Mouse (Mus musculus): ENCODE results near the gene Ctsd.

The Ctsd gene

DNA sequence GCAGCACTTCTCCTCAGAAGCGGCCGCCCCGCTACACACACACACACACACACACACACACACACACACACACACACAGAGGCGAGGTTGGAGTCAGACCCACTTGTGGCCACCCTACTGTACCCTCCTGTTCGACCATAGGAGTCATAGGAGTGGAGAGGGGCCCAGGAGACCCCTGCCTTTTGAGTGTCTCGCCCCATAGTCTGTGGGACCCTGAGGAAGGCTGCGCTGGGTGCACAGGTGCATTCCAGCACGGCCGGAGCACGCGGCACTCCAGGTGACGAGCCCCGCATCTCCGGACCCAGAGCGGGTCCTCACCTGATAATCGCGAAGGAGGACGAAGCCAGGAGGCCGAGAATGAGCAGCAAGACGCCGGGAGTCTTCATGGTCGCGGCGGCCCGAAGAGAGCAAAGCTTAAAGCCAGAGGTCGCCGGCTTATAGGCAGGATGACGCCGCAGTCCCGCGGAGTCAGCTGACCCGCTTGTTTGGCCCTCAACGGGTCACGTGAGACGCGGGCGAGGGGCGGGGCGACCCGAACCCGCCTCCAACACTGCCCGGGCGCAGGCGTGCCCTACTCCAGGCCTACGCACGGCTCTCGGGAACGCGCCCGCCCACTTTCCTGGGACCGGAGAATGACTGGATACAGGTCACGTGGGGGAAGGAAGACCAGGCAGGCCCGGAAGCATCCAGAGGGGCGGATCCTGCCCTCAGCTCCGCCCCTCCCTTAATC lies at the start of gene Ctsd:
Gene Ctsd (minus strand): TSS at position 620 of the 730 bp plus-strand sequence.
- peak; percentile 97 for DNase-seq (ENCODE audit: low read depth, low spot score)

DNA sequence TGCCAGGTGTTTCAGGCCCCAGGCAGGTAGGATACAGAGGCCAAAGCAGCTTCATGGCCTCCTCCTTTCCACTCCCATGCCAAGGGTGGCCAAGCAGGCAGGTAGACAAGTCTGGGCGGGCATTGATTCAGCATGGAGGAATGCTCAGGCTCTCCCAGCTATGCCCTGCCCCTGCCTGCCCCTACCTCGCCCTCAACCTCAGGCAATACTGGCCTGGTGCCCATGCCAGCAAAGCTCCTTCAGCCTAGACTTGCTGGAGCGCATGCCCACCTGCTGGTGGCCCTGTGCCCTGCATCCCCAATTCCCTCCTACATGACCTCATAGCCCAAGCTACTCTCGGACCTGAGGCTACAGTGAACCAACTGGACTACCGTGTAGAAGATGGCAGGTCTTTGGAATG lies 49.5 kb upstream of the Ctsd start:
- peak; percentile 16 for DNase-seq (ENCODE audit: low read depth, low spot score)

DNA sequence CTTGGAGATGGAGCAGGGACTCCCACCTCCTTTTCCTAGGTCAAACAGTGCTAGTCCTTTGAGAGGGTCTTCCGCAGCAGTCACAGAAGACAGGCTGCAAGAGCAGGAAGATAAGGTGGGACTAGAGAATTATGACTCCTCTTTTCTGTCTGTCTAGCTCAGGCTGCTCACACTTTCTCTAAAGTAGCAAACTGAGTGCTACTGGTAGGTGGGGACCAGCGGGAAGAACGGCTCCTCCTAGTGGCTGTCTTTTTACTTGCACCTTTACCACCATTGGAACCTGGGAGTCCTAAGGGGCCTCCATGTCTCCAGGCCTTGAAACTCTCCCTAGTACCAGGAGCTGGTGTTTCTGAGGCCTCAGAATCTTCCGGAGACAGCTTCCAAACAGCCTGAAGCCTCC lies 47.7 kb upstream of the Ctsd start:
- peak; percentile 69 for DNase-seq (ENCODE audit: low read depth, low spot score)

DNA sequence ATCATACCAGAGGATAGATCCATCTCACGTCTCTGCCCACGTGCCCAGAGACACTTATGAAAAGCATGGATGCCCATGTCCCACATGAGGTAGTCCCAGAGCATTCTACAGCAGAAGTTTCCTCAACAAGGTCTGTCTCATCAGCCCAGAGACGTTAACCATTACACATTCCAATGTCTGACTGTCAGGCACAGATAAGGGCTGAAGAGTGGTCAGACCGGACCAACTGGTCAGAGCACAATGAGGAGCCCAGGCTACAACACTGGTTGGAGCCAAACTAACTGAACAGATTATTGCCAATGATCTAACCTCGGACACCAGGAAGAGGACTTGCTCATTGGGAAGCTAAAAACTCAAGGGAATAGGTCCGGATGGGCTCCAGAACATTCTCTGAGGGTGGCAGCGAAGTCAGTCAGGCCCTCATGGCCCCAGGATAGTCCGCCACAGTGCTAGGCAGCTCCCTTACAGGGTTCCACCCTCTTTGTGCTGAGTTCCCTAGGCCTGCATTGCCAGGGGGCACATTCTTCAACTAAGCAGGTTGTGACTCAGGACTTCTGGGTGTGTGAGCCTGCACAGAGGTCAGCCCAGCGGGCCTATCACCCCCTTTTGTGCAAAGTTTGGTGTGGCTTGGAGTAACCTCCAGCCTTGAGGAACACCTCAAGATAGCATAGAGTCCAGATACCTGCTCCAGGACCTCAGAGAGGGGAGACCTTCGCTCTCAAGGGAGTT lies 46.5 kb upstream of the Ctsd start, which contains the start of gene Syt8:
Gene Syt8 (plus strand): TSS at position 714 of the 729 bp plus-strand sequence.
- DNase-seq (ENCODE audit: low read depth, low spot score) = no peak

DNA sequence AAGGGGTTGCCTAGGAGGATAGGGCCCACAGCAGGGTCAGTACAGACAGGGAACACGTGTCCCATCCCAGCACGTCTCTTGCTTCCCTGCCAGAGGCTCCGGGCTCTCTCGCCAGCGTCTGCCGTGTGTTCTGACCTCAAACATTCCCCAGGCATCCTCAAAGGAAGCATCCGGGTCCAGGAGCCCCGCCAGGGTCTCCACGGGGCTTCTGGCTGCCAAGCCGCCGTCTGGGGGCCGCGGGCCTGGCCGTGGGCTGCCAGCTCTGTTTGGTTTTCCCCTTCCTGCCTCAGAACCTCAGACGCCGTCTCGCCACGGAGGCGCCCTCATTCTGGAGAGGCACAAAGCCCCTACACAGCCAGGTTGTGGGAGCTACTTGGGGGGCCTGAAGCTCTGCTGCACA lies 45.8 kb upstream of the Ctsd start:
- DNase-seq (ENCODE audit: low read depth, low spot score) = no peak

DNA sequence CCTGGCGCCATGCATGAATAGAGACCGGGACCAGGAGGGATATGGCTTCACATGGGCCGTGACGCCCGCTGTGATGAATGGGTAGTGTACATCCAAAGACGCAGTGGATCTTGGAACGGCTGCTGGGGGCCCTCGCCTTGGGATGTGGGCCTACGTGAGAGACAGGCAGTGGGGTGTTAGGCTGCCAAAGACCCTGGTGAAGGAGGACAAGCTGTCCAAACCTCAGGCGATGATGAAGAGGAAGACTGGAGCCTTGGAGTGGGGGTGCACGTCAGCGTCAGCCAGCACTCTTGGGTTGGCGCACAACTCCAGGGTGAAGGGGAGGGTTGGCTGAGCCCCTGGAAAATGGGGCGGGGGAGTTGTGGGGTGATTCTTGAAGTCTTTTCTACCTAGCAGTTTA lies 43.3 kb upstream of the Ctsd start:
- no peak for DNase-seq (ENCODE audit: low read depth, low spot score)

DNA sequence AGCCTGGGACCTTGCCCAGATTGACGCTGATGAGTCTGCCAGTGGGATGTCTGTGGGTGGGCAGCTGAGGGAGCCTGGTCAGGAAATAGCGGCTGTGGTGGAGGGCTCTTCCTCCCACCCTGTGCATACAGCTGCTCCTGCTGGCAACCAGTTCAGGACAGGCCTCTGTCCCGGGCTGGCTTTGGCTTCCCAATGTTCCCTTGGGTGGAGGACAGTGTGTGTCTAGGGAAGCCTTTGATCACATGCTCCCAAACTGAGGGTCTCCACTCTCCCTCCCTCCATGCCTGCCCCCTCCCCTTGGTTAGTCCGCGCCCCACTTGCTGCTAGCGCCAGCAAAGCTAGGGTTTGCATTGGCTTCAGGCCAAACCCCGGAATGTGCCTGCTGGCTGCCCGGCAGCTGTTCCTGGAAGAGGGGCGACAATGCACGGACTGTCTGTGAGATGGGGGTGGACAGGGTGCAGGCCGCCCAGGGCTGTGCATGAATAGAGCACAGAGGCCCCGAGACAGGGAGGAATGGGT lies 42.4 kb upstream of the Ctsd start:
- no peak for DNase-seq (ENCODE audit: low read depth, low spot score)

DNA sequence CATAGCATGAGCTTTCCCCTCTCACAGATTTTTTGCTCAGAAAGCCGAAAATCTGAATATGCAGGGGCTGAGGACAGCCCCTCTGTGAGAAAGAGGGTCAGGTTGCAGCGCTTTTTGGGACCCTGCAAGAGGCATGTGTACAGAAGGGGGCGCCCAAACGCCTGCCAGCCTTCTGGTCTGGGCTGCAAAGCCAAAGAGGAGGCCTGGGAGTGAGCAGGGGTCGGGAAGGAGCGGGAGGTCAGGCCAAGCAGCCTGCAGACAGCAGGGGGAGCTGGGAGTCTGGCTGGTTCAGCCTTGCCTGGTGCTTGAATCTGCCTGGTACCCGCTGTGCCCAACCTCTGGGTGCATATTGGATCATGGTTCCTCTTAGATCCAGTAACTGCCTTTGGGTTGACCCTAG lies 40.4 kb upstream of the Ctsd start:
- DNase-seq (ENCODE audit: low read depth, low spot score) = peak; percentile 86

DNA sequence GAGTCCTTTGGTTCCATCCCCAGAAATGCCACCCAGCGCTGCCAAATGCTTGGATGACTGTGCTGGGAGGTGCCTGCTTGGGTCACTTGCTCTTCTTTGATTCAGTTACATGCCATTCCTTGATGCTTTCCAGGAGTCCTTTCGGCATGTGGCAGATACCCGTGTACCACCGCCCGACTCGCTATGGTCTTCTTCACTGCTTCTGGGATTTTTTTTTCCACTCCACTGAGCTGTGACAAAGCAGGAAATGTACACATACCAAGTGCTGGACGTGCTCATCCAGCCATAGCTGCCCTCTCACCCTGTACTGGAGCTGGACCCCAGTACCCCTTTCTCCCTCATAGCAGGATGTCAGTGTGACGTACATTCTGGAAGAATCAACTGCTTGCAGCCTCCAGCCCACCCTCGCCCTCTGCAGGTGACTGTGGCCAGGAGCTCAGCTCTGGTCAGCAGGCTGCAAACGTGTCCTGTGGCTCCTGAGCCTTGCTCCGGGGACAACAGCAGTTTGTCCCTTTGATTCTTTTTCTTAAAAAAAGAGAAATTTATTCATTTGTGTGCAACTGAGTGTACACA lies 37.9 kb upstream of the Ctsd start:
- no peak for DNase-seq (ENCODE audit: low read depth, low spot score)

DNA sequence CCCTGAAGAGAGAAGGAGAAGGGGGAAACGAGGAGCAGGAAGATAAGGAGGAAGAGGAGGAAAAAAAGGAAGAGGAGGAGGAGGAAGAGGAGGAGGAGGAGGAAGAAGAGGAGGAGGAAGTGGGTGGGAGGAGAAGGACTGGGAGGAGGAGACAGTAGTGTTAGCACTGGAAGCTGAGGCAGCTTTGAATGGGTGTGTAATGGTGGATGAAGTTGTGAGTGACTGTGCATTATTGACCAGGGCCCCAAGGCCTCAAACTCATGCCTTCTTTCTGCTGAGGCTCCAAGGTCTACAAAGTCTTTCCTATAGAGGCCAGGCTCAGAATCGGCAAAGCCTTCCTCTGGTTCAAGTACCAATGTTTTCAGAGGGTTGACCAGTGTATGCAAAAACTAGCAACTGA lies 34.0 kb upstream of the Ctsd start:
- no peak for DNase-seq (ENCODE audit: low read depth, low spot score)

DNA sequence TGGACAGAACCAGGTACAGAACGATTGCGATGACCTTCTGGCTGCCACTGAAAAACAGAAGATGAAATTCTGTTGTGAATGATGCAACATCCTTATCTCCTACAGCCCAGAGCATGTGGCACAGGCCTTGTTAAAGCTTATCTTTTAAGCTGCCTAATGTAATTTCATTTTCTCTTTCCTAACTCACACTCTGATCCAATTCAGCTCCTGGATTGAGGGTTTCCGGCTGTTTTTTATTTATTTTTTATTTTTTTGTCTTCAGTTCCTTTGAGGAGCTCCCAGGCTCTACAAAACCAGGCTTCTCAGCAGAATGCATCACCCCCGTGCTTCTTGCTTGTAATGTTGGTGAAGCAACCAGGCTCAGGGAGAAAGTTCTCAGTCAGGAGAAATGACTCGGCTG lies 32.0 kb upstream of the Ctsd start:
- DNase-seq (ENCODE audit: low read depth, low spot score) = no peak

DNA sequence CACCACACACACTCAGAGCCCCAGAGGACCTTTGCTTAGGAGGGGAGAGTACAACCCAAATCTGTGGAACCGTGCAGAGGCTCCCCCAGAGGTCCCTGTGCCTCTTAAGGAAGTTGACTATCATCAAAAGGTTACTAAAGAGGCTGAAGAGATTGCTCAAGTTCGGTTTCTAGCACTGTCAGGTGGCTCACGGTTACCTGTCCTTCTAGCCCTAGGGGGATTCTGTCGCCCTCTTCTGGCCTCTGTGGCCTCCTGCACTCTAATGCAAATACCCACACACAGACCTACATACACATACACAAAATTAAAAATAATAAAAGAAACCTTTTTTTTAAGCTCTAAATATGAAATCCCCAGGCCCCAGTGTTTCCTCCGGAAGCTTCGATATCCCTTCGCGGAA lies 30.8 kb upstream of the Ctsd start:
- no peak for DNase-seq (ENCODE audit: low read depth, low spot score)

DNA sequence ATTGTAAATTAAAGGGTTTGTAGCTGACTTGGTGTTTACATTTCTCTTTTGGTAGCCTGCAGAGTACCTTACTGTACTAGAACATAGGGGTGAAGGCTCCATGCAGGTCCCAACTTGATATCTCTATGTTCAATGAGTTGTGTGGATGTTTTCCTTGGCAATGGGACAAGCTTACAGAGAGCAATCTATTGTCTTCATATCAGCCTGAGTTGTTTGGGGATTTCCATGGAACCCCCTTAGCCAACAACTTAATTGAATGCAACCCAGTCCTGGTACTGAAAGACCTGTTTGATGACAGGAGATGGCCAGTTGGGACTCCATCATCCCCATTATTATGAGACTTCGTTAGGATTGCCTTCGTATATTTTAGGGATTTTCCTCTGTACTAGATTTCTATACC lies 30.2 kb upstream of the Ctsd start:
- no peak for DNase-seq (ENCODE audit: low read depth, low spot score)

DNA sequence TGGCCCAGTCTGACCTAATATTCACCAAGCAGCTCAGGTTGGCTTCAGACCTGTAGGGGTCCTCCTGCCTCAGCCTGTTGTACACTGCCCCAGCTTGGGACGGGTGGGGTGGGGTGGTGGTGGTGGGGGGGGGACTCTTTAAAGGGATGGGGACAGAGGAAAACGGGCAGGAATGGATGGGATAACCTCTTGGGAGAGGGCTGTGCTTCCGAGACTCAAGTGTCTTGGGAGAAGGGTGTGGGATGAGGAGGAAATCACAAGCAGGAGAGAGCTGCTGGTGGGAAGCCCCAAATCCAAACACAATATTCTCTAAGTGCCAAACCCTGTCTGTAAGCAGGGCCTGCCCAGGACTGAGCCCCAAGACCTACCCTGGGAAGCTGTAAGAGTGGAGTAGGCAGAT lies 28.4 kb upstream of the Ctsd start:
- DNase-seq (ENCODE audit: low read depth, low spot score) = no peak

DNA sequence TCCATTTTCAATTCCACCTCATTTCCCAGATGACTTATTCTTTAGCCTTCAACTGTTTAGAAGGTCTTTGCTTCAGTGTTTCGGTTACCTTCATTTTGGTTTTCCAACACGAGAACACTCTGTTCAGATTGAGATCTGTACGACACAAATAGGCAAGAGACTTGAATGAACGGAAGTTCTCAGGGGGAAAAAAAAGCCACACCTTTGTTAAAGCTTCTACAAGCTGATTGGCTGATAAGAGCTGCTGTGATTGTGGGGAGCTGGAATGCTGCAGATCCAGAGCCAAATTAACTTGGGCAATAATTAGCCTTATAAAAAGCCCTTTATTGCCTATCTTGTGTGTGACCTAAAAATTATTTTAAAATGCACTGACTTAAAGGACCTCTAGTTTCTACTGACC lies 27.5 kb upstream of the Ctsd start:
- no peak for DNase-seq (ENCODE audit: low read depth, low spot score)

DNA sequence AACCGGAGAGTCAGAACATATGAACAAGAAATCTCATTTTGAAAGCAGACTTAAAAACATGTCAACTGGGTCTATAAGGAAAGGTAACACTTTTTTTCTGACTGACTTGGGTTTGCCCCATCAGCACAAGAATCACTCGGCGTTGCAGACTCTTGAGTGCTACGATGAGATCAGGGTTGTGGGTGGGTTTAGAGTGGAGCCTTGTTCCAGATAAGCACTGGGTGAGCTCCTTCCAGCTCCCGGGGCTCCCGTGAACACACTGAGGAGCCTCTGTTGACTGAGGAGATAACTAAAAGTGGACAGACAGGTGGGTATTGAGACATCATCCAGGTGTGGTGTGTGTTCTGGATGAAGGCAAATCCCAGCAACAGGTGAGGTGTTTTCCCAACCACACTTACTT lies 25.4 kb upstream of the Ctsd start:
- DNase-seq (ENCODE audit: low read depth, low spot score) = no peak

DNA sequence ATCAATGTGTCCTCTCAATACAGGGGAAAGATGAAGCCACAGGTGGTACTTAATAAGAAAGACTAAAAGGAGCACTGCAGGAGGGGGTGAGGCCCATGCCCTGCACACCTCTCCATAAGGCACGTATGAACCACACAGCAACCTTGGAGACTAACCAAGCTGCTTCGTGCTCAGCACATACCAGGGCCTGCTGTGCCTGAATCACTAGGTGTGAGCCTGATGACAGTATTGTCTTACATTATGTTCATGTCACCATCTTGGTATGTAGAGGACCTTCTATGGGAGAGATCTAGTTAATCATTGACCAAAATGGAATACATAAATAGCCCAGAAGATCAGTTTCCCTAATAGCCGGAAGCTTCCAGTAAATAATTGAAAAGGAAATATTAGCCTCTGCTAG lies 21.8 kb upstream of the Ctsd start:
- no peak for DNase-seq (ENCODE audit: low read depth, low spot score)

DNA sequence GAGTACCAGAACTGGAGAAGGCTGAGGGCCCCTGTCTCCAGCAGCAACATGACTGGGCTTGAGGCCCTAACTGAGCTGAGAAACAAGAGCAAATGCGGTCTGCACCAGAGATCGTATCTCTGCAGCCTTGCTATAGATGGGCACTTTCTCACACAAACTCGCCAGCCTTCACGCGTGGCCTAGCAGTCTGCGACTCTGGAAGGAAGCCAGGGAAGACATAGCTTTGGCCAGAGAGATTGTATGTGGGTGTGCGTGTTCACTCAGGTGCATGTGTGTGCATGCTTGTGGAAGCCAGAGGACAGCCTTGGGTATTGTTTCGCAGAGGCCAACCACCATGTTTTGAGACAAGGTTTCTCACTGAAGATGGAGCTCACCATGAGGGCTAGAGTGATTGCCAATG lies 20.8 kb upstream of the Ctsd start:
- no peak for DNase-seq (ENCODE audit: low read depth, low spot score)

DNA sequence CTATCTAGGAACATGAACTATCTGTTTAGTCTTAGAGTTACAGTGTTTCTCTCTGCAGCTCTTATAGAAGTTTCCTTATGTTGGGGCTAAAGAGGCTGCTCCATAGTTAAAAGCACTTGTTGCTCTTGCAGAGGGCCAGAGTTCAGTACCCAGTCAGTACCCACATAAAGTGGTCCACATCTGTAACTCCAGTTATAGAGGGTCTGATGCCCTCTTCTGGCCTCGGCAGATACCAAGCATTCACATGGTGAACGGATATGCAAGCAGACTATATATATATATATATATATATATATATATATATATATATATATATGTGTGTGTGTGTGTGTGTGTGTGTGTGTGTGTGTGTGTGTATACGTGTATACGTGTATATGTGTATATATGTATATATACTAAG lies 20.1 kb upstream of the Ctsd start:
- no peak for DNase-seq (ENCODE audit: low read depth, low spot score)

DNA sequence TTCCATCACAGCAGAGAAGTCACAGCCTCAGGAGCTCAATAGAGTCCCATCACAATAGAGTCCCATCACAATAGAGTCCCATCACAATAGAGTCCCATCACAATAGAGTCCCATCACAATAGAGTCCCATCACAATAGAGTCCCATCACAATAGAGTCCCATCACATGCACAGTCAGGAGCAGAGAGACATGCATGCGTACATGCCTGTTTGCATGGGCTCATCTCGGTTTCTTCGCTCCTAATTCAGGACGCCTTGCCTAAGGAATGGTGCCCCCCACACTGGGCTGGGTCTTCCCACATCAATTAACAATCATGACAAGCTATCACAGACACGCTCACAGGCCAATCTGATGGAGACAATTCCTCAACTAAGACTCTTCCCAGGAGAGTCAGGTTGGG lies 17.3 kb upstream of the Ctsd start:
- DNase-seq (ENCODE audit: low read depth, low spot score) = peak; percentile 86

DNA sequence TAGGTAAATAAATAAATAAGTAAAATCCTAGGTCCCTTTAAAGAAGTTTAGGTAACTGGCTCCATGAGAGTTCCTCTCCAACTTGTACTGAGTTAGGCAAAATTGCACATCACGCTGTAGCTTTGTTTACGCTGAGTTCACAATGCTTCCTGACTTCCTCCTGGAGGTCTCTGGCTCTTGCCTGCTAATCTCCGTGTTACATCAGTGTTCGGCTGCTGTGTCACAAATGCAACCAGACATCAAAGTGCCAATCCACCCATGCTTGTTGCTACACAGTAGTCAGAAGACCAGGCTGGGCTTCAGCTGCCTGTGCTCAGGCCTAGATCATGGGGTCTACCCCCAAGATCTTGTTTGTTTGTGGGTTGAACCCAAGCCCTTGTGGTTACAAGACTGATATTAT lies 15.8 kb upstream of the Ctsd start:
- DNase-seq (ENCODE audit: low read depth, low spot score) = no peak

DNA sequence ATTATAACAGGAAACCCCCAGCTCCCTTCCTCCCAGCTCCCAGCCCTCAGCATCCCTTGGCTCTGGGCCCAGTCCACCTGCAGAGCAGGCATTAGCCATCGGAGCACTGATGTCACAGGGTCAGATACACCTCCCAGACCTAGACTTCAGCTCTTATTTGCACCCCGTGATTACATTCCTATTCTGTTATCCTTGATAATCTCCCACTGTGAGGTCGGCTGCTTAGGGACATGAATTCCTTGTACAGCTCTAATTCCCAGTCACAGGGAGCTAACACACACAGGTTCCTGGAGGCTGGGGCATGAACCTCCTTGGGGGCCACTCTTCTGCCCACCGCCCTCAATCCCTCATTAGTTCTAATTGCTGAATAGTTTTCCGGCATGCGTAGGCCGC lies 12.9 kb upstream of the Ctsd start:
- peak; percentile 53 for DNase-seq (ENCODE audit: low read depth, low spot score)
